Mouse (Mus musculus): ENCODE measurements around the gene Vmn1r73. TPM values are rescaled to one million over a fixed set of nuclear protein-coding genes. Genes with fewer than 3 reads are reported as not detected.

Vmn1r73 gene
- not detected in 2 replicates for polyA plus RNA-seq (2015; fragmentation: Nextera tagmentation; extraction: Ambion mirVana)

DNA sequence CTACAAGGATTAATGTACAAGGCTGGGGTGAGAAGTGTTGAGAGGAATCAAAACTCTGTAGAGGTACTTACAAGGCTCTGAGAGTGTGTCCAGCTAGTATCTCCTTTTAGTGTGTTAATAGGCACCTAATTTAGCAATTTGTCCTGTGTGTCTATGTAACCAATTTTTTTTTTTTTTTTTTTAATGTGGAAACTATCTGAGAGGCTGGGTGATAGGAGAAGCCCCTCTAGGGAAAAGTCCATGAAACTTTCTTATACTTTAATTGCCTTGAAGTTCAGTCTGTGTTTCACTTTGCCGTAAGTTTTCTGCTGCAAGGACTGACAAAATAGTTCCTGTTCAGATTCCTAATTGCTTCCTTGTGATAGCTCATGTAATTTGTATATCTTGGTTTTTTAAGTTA lies at the start of gene Vmn1r73:
Gene Vmn1r73, plus strand, starts transcription at position 301 of the 400 bp plus-strand sequence.
- Histone ChIP-seq H3K9ac (no peak within 1 kb of the TSS), H3K4me2 (no peak within 1 kb of the TSS), H3K9me3 (0 out of 2 replicates have a peak, but pooled peaks cover 5% of the 10 kb centered on the region), H3K27me3 (no peaks in the 10 kb centered on the region), H3K4me1 (no peaks in the 10 kb centered on the region), H3K36me3 (no peaks in the 10 kb centered on the region), H3K4me3 (no peak within 1 kb of the TSS), H3K27ac (no peak within 1 kb of the TSS)
- no peak for ATAC-seq (ENCODE audit: insufficient number of reproducible peaks, low FRiP score, low TSS enrichment, low read depth)
- 91% methylated on average over 1 of the region's 1 CpGs for WGBS

Other genes with a start within 250 kb of the Vmn1r73 start
- not detected in 2 replicates for gene Zscan4-ps2, start 216.0 kb upstream of the Vmn1r73 start, polyA plus RNA-seq (2015; fragmentation: Nextera tagmentation; extraction: Ambion mirVana)
- gene Zscan4-ps3, start 121.0 kb upstream of the Vmn1r73 start, polyA plus RNA-seq (2015; fragmentation: Nextera tagmentation; extraction: Ambion mirVana) = not detected in 2 replicates
- not detected in 2 replicates for gene Vmn1r72, start 50.1 kb upstream of the Vmn1r73 start, polyA plus RNA-seq (2015; fragmentation: Nextera tagmentation; extraction: Ambion mirVana)
- gene Vmn1r74, start 103.7 kb downstream of the Vmn1r73 start, polyA plus RNA-seq (2015; fragmentation: Nextera tagmentation; extraction: Ambion mirVana) = not detected in 2 replicates
- gene Vmn1r75, start 144.4 kb downstream of the Vmn1r73 start, polyA plus RNA-seq (2015; fragmentation: Nextera tagmentation; extraction: Ambion mirVana) = not detected in 2 replicates
- not detected in 2 replicates for gene Vmn1r76, start 207.9 kb downstream of the Vmn1r73 start, polyA plus RNA-seq (2015; fragmentation: Nextera tagmentation; extraction: Ambion mirVana)

Measured in limb, embryonic 15.5 days (tissue).